Mouse (Mus musculus) lung, embryonic 14.5 days (tissue): ENCODE data around the gene Ripk1. TPM values are rescaled to one million over a fixed set of nuclear protein-coding genes. Genes with fewer than 3 reads are reported as not detected.

Experiments
- ATAC-seq: fragments of 200-750 bp; cut with Nextera tagmentation; 2 replicates; pipeline ENCODE4 v1.8.0; 2017; ENCODE audit warnings: mild to moderate bottlenecking, moderate TSS enrichment, moderate library complexity; ENCODE audit not compliant: insufficient read depth
- DNase-seq: peaks from one replicate; pipeline ENCODE4 v3.0.0-alpha.2; 2015
- H3K27ac ChIP-seq: fragments of 300-500 bp; sonication (generic); 2 replicates; pipeline ENCODE4 v1.5.1; 2014; ENCODE audit warnings: low read depth, mild to moderate bottlenecking, moderate library complexity
- H3K27me3 ChIP-seq: fragments of 300-500 bp; sonication (generic); 2 replicates; pipeline ENCODE4 v1.6.1; 2014; ENCODE audit warnings: low read length, control low read depth; ENCODE audit not compliant: insufficient read depth
- H3K36me3 ChIP-seq: fragments of 300-500 bp; sonication (generic); 2 replicates; pipeline ENCODE4 v1.6.1; 2014; ENCODE audit warnings: control low read depth; ENCODE audit not compliant: insufficient read depth
- H3K4me1 ChIP-seq: fragments of 300-500 bp; sonication (generic); 2 replicates; pipeline ENCODE4 v1.6.1; 2014; ENCODE audit warnings: antibody characterized with exemption, control low read depth; ENCODE audit not compliant: insufficient read depth
- H3K4me2 ChIP-seq: fragments of 300-500 bp; sonication (generic); 2 replicates; pipeline ENCODE4 v1.6.1; 2014; ENCODE audit warnings: mild to moderate bottlenecking
- H3K4me3 ChIP-seq: fragments of 300-500 bp; sonication (generic); 2 replicates; pipeline ENCODE4 v1.5.1; 2014; ENCODE audit warnings: low read depth, low read length
- H3K9ac ChIP-seq: fragments of 300-500 bp; sonication (generic); 2 replicates; pipeline ENCODE4 v1.6.1; 2014
- H3K9me3 ChIP-seq: fragments of 300-500 bp; sonication (generic); 2 replicates; pipeline ENCODE4 v1.6.1; 2016; ENCODE audit warnings: low read depth, low read length, control low read depth
- CTCF ChIP-seq: IDR thresholded peaks from 2 replicates; pipeline ENCODE4 v1.5.1; 2016; ENCODE audit warnings: antibody characterized with exemption, low read depth
- WGBS: fragments of 180-500 bp; shearing (Covaris S2); extraction: QIAGEN DNeasy Blood & Tissue Kit; methylation state at CpG from one replicate; pipeline ENCODE4 v1.1.7; 2014; 5-methylcytosine and 5-hydroxymethylcytosine counted together
- polyA plus RNA-seq: library from polyadenylated mRNA; unstranded; fragments of >200 nt; fragmentation: Nextera tagmentation; extraction: Ambion mirVana; gene quantifications from 2 replicates; pipeline ENCODE4 v1.2.1, GENCODE M21; 2014

Gene Ripk1
- polyA plus RNA-seq, 1 experiment from 2014 or later, result 23.9 TPM

DNA sequence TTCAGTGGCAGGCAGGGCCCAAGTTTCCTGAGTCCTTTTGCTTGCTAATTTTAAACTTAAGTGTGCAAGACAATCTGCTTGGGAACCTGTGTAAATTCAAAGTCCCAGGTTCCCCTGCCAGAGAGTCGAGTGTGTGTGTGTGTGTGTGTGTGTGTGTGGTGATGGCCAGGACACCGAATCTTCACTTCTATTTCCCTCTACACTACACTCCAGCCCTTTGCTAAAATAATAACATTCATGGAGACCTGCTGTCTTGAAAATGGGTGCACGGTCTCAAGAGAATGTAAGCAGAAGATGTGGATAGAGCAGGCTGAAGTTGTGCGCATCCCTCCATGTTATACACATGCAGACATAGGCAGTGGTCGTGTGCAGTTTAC lies 35.9 kb downstream of the Ripk1 start:
- TF ChIP-seq CTCF, result no peak
- H3K27ac ChIP-seq, result peak overlapping the region; percentile 87; the same call in 1 of the 2 replicates
- DNase-seq, result no peak
- 35% methylated on average over 5 of the region's 5 CpGs for WGBS
- H3K4me3 ChIP-seq, result peak overlapping the region; percentile 73
- peak overlapping the region; percentile 82 for H3K4me2 ChIP-seq
- no peaks in the 10 kb centered on the region for H3K27me3 ChIP-seq
- peak overlapping the region; percentile 90 for H3K9ac ChIP-seq
- peaks cover 13% of the 10 kb centered on the region for H3K36me3 ChIP-seq
- no peaks in the 10 kb centered on the region for H3K9me3 ChIP-seq
- ATAC-seq, result no peak
- no peaks in the 10 kb centered on the region for H3K4me1 ChIP-seq

GRCm38 (mm10) chr13:34038901-34039341 lies 36.8 kb downstream of the Ripk1 start:
- Histone ChIP-seq H3K4me1 (no peaks in the 10 kb centered on the region), H3K9ac (no peak overlapping the region), H3K4me3 (peak overlapping the region; percentile 73), H3K27me3 (no peaks in the 10 kb centered on the region), H3K9me3 (no peaks in the 10 kb centered on the region), H3K4me2 (peak overlapping the region; percentile 82), H3K36me3 (peaks cover 6% of the 10 kb centered on the region; the same call in 1 of the 2 replicates), H3K27ac (no peak overlapping the region)
- TF ChIP-seq CTCF, result no peak
- DNase-seq (peak; percentile 7), ATAC-seq (no peak)
- WGBS, result 32% methylated on average over 8 of the region's 8 CpGs

GRCm38 (mm10) chr13:34040091-34040490 lies 37.9 kb downstream of the Ripk1 start:
- TF ChIP-seq CTCF, result no peak

DNA sequence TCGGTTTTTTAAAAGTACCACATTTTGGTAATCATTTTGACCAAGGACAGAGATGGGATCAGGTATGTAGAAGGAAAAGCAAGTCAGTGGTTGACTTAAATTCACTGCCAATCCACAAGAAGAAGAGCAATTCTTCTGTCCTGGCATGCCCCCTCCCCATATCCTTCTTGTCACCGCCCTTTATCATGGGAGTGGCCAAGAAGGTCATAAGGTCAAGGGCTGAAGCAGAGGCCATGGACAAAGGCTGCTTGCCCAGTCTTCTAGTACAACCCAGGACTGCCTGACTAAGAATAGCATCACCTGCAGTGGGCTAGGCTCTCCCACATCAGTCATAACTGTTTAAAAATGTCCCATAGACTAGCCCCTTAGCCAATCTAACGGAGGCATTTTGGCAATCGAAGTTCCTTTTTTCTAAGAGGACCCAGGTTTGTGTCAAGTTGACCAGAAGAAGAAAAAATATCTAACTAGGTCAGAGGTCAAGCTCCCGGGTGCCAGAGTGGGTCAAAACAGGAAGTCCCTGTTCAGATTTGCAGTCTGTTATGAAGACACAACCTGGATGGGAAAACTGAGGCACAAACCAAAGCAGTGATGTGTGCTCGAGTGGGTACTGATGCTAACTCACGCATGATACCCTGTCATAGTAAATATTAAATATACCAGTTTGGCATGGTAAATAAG lies 41.7 kb downstream of the Ripk1 start:
- H3K4me2 ChIP-seq, result no peak overlapping the region
- no peak overlapping the region for H3K4me3 ChIP-seq
- no peak overlapping the region for H3K9ac ChIP-seq
- H3K27ac ChIP-seq, result no peak overlapping the region
- ATAC-seq, result no peak
- no peak for DNase-seq
- H3K36me3 ChIP-seq, result 0 out of 2 replicates have a peak, but pooled peaks cover 9% of the 10 kb centered on the region
- H3K27me3 ChIP-seq, result no peaks in the 10 kb centered on the region
- no peaks in the 10 kb centered on the region for H3K4me1 ChIP-seq
- no peak for TF ChIP-seq CTCF
- H3K9me3 ChIP-seq, result no peaks in the 10 kb centered on the region
- 63% methylated on average over 7 of the region's 7 CpGs for WGBS

More at GRCm38 (mm10) chr13:34040091-34040490, 37.9 kb downstream of the Ripk1 start:
- no peaks in the 10 kb centered on the region for H3K27me3 ChIP-seq
- no peak overlapping the region for H3K4me3 ChIP-seq
- no peaks in the 10 kb centered on the region for H3K9me3 ChIP-seq
- no peak overlapping the region for H3K4me2 ChIP-seq
- ATAC-seq (no peak), DNase-seq (no peak)
- no peaks in the 10 kb centered on the region for H3K36me3 ChIP-seq
- H3K27ac ChIP-seq, result no peak overlapping the region
- no peak overlapping the region for H3K9ac ChIP-seq
- WGBS, result 82% methylated on average over 3 of the region's 3 CpGs
- H3K4me1 ChIP-seq, result no peaks in the 10 kb centered on the region

DNA sequence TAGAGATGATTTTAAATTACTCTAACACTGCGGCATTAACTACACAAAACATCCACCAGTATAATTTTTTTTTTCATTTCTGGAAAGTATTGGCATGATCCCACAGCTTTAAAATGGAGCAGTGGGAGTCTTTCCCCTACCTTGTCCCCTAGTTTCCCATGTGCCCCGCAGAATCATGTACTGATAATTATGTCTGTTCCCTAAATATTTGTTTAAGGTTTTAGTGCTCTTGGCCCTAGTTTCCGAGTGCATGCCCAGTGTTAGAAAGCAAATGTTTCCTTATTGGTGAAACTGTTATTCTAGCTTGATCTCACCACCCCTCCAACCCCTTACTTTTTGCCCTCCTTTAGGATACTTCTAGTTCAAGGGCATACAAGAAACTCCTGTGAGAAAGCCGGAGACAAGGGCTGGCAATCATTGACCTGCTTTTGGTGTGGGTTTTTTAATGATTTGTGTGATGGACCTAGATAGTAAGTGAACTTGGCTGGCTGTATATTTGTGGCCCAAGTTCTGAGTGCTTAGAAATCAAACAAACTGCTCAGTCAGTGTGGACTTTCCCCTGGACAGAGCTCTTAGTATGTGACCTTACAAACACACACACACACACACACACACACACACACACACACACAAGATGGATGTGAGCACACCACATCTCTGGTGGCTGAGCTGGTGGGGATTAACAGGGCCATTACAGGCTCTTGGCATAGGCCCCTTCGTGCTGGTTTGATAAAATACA lies 43.5 kb downstream of the Ripk1 start:
- H3K27ac ChIP-seq, result no peak overlapping the region
- no peak overlapping the region for H3K9ac ChIP-seq
- WGBS, result 48% methylated on average over 5 of the region's 5 CpGs
- no peak for ATAC-seq
- no peaks in the 10 kb centered on the region for H3K27me3 ChIP-seq
- no peak for TF ChIP-seq CTCF
- H3K4me1 ChIP-seq, result no peaks in the 10 kb centered on the region
- DNase-seq, result no peak
- H3K4me3 ChIP-seq, result no peak overlapping the region
- H3K9me3 ChIP-seq, result no peaks in the 10 kb centered on the region
- no peak overlapping the region for H3K4me2 ChIP-seq
- 0 out of 2 replicates have a peak, but pooled peaks cover 17% of the 10 kb centered on the region for H3K36me3 ChIP-seq

DNA sequence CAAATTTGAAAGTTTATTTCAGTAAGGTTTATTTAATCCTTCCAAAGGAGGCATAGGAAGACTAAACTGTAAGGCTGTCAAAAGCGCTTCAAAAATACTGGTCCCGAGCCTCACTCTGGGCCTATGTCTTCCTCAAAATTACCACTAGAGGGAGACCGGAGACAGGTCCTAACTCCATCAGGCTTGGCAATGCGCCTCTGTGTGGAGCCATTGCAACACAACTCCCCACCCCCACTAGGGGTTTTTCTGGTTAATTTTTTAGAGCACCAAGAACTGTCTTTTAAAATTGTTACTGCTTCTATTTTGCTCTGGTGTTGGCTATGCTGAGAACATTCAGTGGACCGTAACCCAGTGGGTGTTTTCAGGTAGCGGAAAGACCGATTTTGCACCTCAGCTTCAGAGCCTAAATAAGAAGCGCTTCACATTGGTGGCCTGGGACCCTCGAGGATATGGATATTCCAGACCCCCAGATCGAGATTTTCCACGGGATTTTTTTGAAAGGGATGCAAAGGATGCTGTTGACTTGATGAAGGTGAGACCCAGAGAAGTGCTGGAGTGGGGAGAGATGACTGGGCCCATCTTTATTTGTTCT lies 44.4 kb downstream of the Ripk1 start:
- no peak overlapping the region for H3K27ac ChIP-seq
- H3K27me3 ChIP-seq, result no peaks in the 10 kb centered on the region
- no peak overlapping the region for H3K9ac ChIP-seq
- WGBS, result 40% methylated on average over 11 of the region's 11 CpGs
- TF ChIP-seq CTCF, result peak; percentile 92
- no peak overlapping the region for H3K4me2 ChIP-seq
- DNase-seq, result peak; percentile 95
- no peaks in the 10 kb centered on the region for H3K4me1 ChIP-seq
- no peaks in the 10 kb centered on the region for H3K9me3 ChIP-seq
- peak; percentile 91 for ATAC-seq
- no peak overlapping the region for H3K4me3 ChIP-seq
- H3K36me3 ChIP-seq, result 0 out of 2 replicates have a peak, but pooled peaks cover 19% of the 10 kb centered on the region

DNA sequence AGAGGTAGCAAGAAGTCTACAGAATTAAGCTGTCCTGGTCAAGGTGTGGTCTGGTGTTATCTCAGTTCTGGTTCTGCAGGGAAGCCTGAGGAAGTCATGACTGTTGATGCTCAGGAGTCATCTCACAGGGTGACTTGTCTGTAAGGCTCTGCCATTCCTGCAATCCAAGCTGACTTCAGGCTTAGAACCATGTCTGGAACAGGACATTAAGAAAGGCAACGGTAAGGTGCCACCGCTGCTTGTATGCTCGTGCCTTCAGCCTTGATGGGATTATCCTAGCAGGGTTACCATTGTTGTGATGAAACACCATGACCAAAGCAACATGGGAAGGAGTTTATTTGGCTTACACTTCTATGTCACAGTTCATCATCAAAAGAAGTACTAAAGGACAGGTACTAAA lies 45.4 kb downstream of the Ripk1 start:
- H3K27me3 ChIP-seq, result no peaks in the 10 kb centered on the region
- 0 out of 2 replicates have a peak, but pooled peaks cover 22% of the 10 kb centered on the region for H3K36me3 ChIP-seq
- no peak for DNase-seq
- H3K4me2 ChIP-seq, result no peak overlapping the region
- H3K27ac ChIP-seq, result no peak overlapping the region
- WGBS, result 87% methylated on average over 3 of the region's 3 CpGs
- H3K9ac ChIP-seq, result no peak overlapping the region
- no peak overlapping the region for H3K4me3 ChIP-seq
- no peak for TF ChIP-seq CTCF
- no peaks in the 10 kb centered on the region for H3K9me3 ChIP-seq
- H3K4me1 ChIP-seq, result no peaks in the 10 kb centered on the region
- ATAC-seq, result no peak
